Comparison of ENCODE assay signal across 22 mouse cellular contexts in genomic region chr5:124035406-124035805, GRCm38 (mm10). TPM values are rescaled to one million over a fixed set of nuclear protein-coding genes. Genes with fewer than 3 reads are reported as not detected.
DNase-seq lines count a peak whose midpoint lies in the region; ATAC-seq and TF ChIP-seq lines count a peak whose summit lies in the region.
"Had no signal": no experiment of that assay in that cellular context is flagged by ENCODE, and none has a peak within 500 bp of the region (broad histone marks: within the 10 kb centered on the region; RNA-seq: fewer than 3 reads in every experiment).

No protein-coding gene starts in this region.

- ATAC-seq in hindbrain, postnatal 0 days = no peak
- no peak for ATAC-seq in inflammation-experienced regulatory T-cells, adult 6 months
- ATAC-seq: forebrain, embryonic 16.5 days had no signal

- H3K9ac ChIP-seq in hindbrain, postnatal 0 days (replicated peaks; ENCODE audit: low read length) = no peak overlapping the region
- H3K9ac ChIP-seq: embryonic facial prominence, embryonic 15.5 days; forebrain, embryonic 12.5 days; heart, embryonic 15.5 days; hindbrain, embryonic 14.5 days had no signal

- no peak for TF ChIP-seq POLR2A in small intestine, adult 2 months (IDR thresholded peaks at IDR 0.05; ENCODE audit: low read depth, low read length)

- H3K4me2 ChIP-seq in hindbrain, postnatal 0 days (ENCODE audit: low read depth, low read length) = no peak overlapping the region
- H3K4me2 ChIP-seq: embryonic facial prominence, embryonic 15.5 days; forebrain, embryonic 12.5 days; heart, embryonic 15.5 days; hindbrain, embryonic 14.5 days had no signal

- H3K4me3 ChIP-seq in hindbrain, embryonic 10.5 days = no peak overlapping the region
- no peak overlapping the region for H3K4me3 ChIP-seq in hindbrain, postnatal 0 days (ENCODE audit: low read length)
- H3K4me3 ChIP-seq in small intestine, adult 2 months (ENCODE audit: low read depth, low read length) = no peak overlapping the region
- H3K4me3 ChIP-seq: embryonic facial prominence, embryonic 15.5 days; erythroblast, embryonic 14.5 days; forebrain, embryonic 12.5 days; heart, embryonic 10.5 days; heart, embryonic 15.5 days had no signal

- no peak for TF ChIP-seq CTCF in hindbrain, postnatal 0 days (IDR thresholded peaks at IDR 0.05; ENCODE audit: low read depth)
- TF ChIP-seq CTCF in small intestine, adult 2 months (IDR thresholded peaks at IDR 0.05; ENCODE audit: extremely low read depth, insufficient read length, insufficient replicate concordance, low read depth, low read length) = no peak

- peaks cover 38% of the 10 kb centered on the region for H3K4me1 ChIP-seq in hindbrain, embryonic 10.5 days (replicated peaks)
- no peaks in the 10 kb centered on the region for H3K4me1 ChIP-seq in hindbrain, postnatal 0 days (ENCODE audit: insufficient read depth, low read length)
- H3K4me1 ChIP-seq in small intestine, adult 2 months (ENCODE audit: control insufficient read depth, insufficient read depth, insufficient read length, low read length) = peaks cover 8% of the 10 kb centered on the region

- WGBS in hindbrain, embryonic 10.5 days = 90% methylated on average over 9 of the region's 9 CpGs
- 88% methylated on average over 9 of the region's 9 CpGs for WGBS in hindbrain, postnatal 0 days
- WGBS in small intestine, adult 2 months = 51% methylated on average over 9 of the region's 9 CpGs

- no peaks in the 10 kb centered on the region for H3K9me3 ChIP-seq in hindbrain, embryonic 10.5 days
- H3K9me3 ChIP-seq in hindbrain, postnatal 0 days (ENCODE audit: low read length) = no peaks in the 10 kb centered on the region
- H3K9me3 ChIP-seq: embryonic facial prominence, embryonic 15.5 days; forebrain, embryonic 12.5 days; G1E; heart, embryonic 10.5 days; heart, embryonic 15.5 days had no signal

- no peaks in the 10 kb centered on the region for H3K27me3 ChIP-seq in hindbrain, embryonic 10.5 days (ENCODE audit: insufficient read depth, poor library complexity, severe bottlenecking)
- no peaks in the 10 kb centered on the region for H3K27me3 ChIP-seq in hindbrain, postnatal 0 days (ENCODE audit: insufficient read depth, low read length)
- no peaks in the 10 kb centered on the region for H3K27me3 ChIP-seq in small intestine, adult 2 months (ENCODE audit: control insufficient read depth, insufficient read depth, low read length)
- H3K27me3 ChIP-seq: embryonic facial prominence, embryonic 15.5 days; forebrain, embryonic 12.5 days; heart, embryonic 15.5 days had no signal

- DNase-seq in hindbrain, embryonic 10.5 days (ENCODE audit: low spot score) = no peak
- DNase-seq in hindbrain, postnatal 0 days (ENCODE audit: low spot score) = no peak
- DNase-seq in thymus, postnatal 14 days = peak; percentile 40
- no peak for DNase-seq in thymus, postnatal 0 days (ENCODE audit: low spot score)
- no peak for DNase-seq in cerebellum, postnatal 10 days
- DNase-seq: adrenal gland, postnatal 10 days; cerebellum, adult 11 months; cerebellum, adult 8-10 months; cerebellum, postnatal 25 days; gastrocnemius, postnatal 10 days; heart, adult 18-20 months; heart, postnatal 14 days had no signal

- H3K27ac ChIP-seq in hindbrain, embryonic 10.5 days = peak overlapping the region; percentile 84
- no peak overlapping the region for H3K27ac ChIP-seq in hindbrain, postnatal 0 days
- 0 out of 2 replicates have a peak overlapping the region, but pooled peaks have one; percentile 0 for H3K27ac ChIP-seq in small intestine, adult 2 months (ENCODE audit: insufficient read depth, low read depth, low read length)
- H3K27ac ChIP-seq: embryonic facial prominence, embryonic 15.5 days; forebrain, embryonic 12.5 days; heart, embryonic 15.5 days; hindbrain, embryonic 14.5 days had no signal

- H3K36me3 ChIP-seq in hindbrain, embryonic 10.5 days = no peaks in the 10 kb centered on the region
- H3K36me3 ChIP-seq in hindbrain, postnatal 0 days (ENCODE audit: insufficient read depth, low read length) = no peaks in the 10 kb centered on the region
- H3K36me3 ChIP-seq in small intestine, adult 2 months (ENCODE audit: control insufficient read depth, insufficient read depth, low read length) = no peaks in the 10 kb centered on the region
- H3K36me3 ChIP-seq: embryonic facial prominence, embryonic 15.5 days; forebrain, embryonic 12.5 days; heart, embryonic 10.5 days; heart, embryonic 15.5 days had no signal

RNA-seq across cellular contexts. Expression of gene Vps37b, which starts 3.3 kb away (rescaled TPM):
- polyA plus RNA-seq in hindbrain, embryonic 10.5 days (2016; fragmentation: Nextera tagmentation; extraction: Ambion mirVana) = 57.5 and 71.8 TPM in 2 replicates
- total RNA-seq in hindbrain, postnatal 0 days (2014; rRNA removed) = 104 and 110 TPM in 2 replicates
- 94.0 and 95.1 TPM in 2 replicates for polyA plus RNA-seq in hindbrain, postnatal 0 days (2015; fragmentation: Nextera tagmentation; extraction: Ambion mirVana)
- polyA plus RNA-seq in thymus, postnatal 0 days (2015; fragmentation: Nextera tagmentation; extraction: Ambion mirVana) = 32.4 and 32.8 TPM in 2 replicates
- 35.9 and 55.6 TPM in 2 replicates for polyA plus RNA-seq in small intestine, adult 2 months (2012; rRNA removed)
- polyA plus RNA-seq in inflammation-experienced regulatory T-cells, adult 6 months (2017; shearing (Covaris generic)) = 10 to 100 TPM; 18.4 to 21.9 (median 18.7) TPM
